Mouse (Mus musculus): ENCODE measurements around the gene Nrxn3.

DNA sequence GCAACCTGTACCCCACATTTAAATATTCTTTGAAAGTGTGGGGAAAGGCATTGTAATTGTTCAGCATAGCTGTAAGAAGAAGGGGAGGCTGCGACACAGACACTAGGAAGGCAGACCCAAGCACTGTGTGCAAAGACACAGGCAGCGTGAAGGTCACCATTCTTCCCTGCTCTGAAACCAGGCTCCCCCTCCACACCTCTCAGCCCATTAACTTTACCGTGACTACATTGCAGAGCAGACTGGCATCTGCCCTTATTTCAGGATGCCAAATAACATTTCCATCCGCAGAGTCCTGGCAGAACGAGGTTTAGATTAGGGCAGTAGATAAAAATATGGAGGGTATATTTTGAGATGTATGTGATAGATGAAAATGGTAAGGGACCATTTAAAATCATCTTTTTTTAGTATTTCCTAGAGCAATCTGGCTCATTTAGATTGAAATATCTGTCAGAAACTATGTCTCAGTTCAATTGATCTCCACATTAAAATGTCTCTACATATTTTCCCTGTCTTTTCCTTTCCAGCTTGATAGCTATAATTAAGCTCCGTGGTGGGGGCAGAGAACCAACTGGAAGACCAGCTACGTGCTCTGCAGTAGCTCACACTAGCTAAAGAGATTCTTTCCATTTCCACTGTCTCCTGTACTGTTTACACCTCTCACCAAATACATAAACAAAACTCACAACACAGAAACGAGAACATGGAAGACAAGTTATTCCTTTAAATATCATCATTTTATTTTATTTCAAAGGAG is 1160.1 kb downstream of the Nrxn3 start:
- TF ChIP-seq CTCF (IDR thresholded peaks at IDR 0.05; ENCODE audit: extremely low read depth, insufficient read length, insufficient replicate concordance, low read depth, low read length) (no peak), POLR2A (IDR thresholded peaks at IDR 0.05; ENCODE audit: low read depth, low read length) (no peak)
